Mouse (Mus musculus) MEL (cell line): Measurements from ENCODE around the gene Gtpbp4.

Source experiments
- CTCF ChIP-seq, 3 experiments: IDR thresholded peaks in 2 of 3; conservative IDR thresholded peaks in 1 of 3; 2 replicates each; pipeline ENCODE4 v1.5.1; 2011 to 2012; ENCODE audit warnings: low read length in 3 of 3, low read depth in 2 of 3, mild to moderate bottlenecking in 2 of 3, improper control_type of control experiment in 1 of 3, inconsistent platforms in 1 of 3, mixed read lengths in 1 of 3, moderate library complexity in 1 of 3; ENCODE audit not compliant: control insufficient read depth in 1 of 3, insufficient read depth in 1 of 3, poor library complexity in 1 of 3, severe bottlenecking in 1 of 3
- POLR2A ChIP-seq, 2 experiments: IDR thresholded peaks; 2 replicates each; pipeline ENCODE4 v1.6.1; 2011 to 2012; ENCODE audit warnings: low read length in 2 of 2, mild to moderate bottlenecking in 2 of 2, control low read depth in 1 of 2, improper control_type of control experiment in 1 of 2, low read depth in 1 of 2, moderate library complexity in 1 of 2; ENCODE audit not compliant: control insufficient read depth in 1 of 2, insufficient read depth in 1 of 2, poor library complexity in 1 of 2
- ZC3H11A ChIP-seq: IDR thresholded peaks from 2 replicates; pipeline ENCODE4 v1.6.1; 2012; ENCODE audit warnings: low read depth, mild to moderate bottlenecking, inconsistent platforms, low read length, improper control_type of control experiment

DNA sequence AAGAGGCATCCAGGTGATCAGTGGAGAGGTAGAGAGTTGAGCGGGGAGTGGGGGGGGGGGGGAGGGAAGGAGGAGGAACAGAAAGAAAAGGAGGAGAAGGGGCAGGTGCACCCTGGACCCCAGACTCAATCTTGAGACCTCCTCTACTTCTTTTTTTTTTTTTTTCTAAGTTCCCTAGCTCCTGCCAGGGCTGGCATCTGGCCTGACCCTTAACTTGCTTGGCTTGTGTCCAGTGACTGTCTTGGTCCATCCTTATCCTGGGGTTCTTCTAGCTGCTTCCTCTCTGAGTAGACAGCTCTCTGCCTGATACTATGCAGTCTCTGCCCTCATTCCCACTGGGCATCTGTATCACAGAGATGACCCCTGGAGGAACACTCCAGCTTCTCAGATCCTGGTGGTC lies 44.7 kb upstream of the Gtpbp4 start:
- TF ChIP-seq CTCF (IDR thresholded peaks at IDR 0.05 in 2 of 3, conservative IDR thresholded peaks at IDR 0.05 in 1 of 3; ENCODE audit: control insufficient read depth in 1 of 3, insufficient read depth in 1 of 3, low read depth in 2 of 3, low read length in 3 of 3, poor library complexity in 1 of 3, severe bottlenecking in 1 of 3) (no peak), POLR2A (IDR thresholded peaks at IDR 0.05; ENCODE audit: control insufficient read depth in 1 of 2, insufficient read depth in 1 of 2, low read depth in 1 of 2, low read length in 2 of 2, poor library complexity in 1 of 2) (no peak), ZC3H11A (no peak)
